Mouse (Mus musculus): ENCODE measurements around the gene Myh9. TPM values are rescaled to one million over a fixed set of nuclear protein-coding genes. Genes with fewer than 3 reads are reported as not detected.
A peak's percentile ranks its signal among the peaks of the same experiment; 100 is the strongest.

Gene Myh9
- polyA plus RNA-seq, 1 experiment from 2014 or later = 59.3 TPM

DNA sequence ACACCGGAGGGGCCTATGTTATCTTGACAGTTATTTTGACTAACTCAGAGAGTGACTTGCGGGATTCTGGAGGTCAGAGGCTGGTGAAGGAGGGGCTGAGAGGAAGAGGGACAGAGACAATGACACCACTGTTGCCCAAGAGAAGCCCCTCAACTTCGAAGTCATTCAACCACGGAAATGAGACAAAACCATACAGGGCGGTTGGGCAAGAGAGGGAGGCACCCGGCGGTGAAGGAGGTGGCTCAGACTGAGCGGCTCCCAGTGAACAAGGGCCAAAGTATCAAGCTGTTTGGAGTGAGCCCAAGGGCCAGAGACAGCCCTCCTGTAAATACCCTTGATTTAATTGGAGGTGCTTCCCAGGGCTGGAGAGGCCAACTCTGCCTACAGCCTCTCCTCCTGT lies 13.3 kb upstream of the Myh9 start:
- peak; percentile 51 for ATAC-seq
- Histone ChIP-seq H3K4me1 (ENCODE audit: insufficient read depth, low read depth, low read length) (peaks cover 15% of the 10 kb centered on the region; the same call in 1 of the 2 replicates), H3K36me3 (ENCODE audit: insufficient read depth, low read length) (no peaks in the 10 kb centered on the region), H3K9ac (replicated peaks; ENCODE audit: low read depth) (no peak overlapping the region), H3K9me3 (ENCODE audit: low read length) (no peaks in the 10 kb centered on the region), H3K4me2 (replicated peaks; ENCODE audit: low read depth, low read length) (no peak overlapping the region), H3K4me3 (ENCODE audit: low read depth, low read length) (no peak overlapping the region), H3K27me3 (replicated peaks; ENCODE audit: insufficient read depth, low read length) (no peaks in the 10 kb centered on the region), H3K27ac (ENCODE audit: low read length) (peak overlapping the region; percentile 58)
- peak; percentile 76 for DNase-seq (ENCODE audit: low spot score)
- TF ChIP-seq CTCF (IDR thresholded peaks at IDR 0.05) = no peak
- TF ChIP-seq EP300 (IDR thresholded peaks at IDR 0.05) = peak; percentile 47; the same call in 1 of the 2 replicates
- 24% methylated on average over 8 of the region's 8 CpGs for WGBS

DNA sequence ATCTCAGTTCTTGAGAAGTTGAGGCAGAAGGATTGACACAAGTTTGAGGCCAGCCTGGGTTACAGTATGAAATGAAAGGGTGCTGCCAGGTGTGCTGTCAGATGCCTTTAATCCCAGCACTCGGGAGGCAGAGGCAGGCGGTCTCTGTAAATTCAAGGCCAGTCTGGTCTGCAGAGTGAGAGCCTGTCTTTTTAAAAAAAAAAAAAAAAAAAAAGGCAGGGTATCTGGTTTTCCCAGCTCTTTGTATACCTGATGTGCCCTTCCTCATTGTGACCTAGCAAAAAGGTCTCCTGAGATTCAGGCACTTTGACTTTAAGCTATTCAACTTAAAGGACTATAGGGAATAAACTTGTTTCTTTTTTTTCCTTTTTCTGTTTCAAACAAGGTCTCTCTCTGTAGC lies 10.0 kb upstream of the Myh9 start:
- Histone ChIP-seq H3K4me3 (ENCODE audit: low read depth, low read length) (no peak overlapping the region), H3K27ac (ENCODE audit: low read length) (no peak overlapping the region), H3K4me1 (ENCODE audit: insufficient read depth, low read depth, low read length) (peaks cover 21% of the 10 kb centered on the region; the same call in 1 of the 2 replicates), H3K9me3 (ENCODE audit: low read length) (no peaks in the 10 kb centered on the region), H3K27me3 (replicated peaks; ENCODE audit: insufficient read depth, low read length) (no peaks in the 10 kb centered on the region), H3K36me3 (ENCODE audit: insufficient read depth, low read length) (no peaks in the 10 kb centered on the region), H3K9ac (replicated peaks; ENCODE audit: low read depth) (no peak overlapping the region), H3K4me2 (replicated peaks; ENCODE audit: low read depth, low read length) (no peak overlapping the region)
- DNase-seq (ENCODE audit: low spot score) = no peak
- TF ChIP-seq EP300 (IDR thresholded peaks at IDR 0.05) (no peak), CTCF (IDR thresholded peaks at IDR 0.05) (no peak)
- no peak for ATAC-seq
- WGBS = 85% methylated on average over 2 of the region's 2 CpGs

- no peaks in the 10 kb centered on the region for H3K27me3 ChIP-seq (replicated peaks; ENCODE audit: insufficient read depth, low read length)
- 0 out of 2 replicates have a peak, but pooled peaks have one; percentile 24 for ATAC-seq
- 14% methylated on average over 3 of the region's 3 CpGs for WGBS
These were observed 9.2 kb upstream of the Myh9 start for GRCm38 (mm10) chr15:77851136-77851535.

DNA sequence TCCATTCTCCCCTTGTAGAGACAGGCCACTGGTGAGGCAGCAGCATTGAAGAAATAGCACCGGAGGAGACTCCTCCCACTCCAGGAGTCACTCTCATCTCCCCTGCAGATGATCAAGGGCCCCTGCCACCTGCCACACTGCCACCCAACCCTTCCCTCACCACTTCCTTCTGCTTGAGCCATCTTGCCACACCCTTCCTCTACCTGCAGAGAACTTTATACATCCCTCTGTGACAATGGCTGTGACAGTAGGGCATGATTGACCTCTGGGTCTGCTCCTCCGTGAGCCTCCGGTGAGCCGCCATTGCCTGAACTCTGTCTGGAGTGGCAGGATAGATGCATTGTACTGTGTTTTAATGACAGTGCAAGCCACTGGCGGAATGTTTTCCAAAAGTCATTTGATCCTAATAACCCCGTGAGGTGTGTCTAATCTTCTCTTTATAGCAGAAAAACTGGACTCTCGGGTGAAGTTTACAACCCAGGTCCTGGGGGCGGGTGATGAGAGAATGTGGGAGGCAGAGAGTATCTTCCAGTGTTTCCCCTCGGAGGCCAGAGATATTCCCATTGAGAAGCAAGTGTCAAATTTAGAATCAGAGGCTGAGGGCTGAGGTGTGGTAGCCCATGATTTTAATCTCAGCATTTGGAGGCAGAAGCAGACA lies 7.7 kb upstream of the Myh9 start:
- Histone ChIP-seq H3K9me3 (ENCODE audit: low read length) (no peaks in the 10 kb centered on the region), H3K27me3 (replicated peaks; ENCODE audit: insufficient read depth, low read length) (no peaks in the 10 kb centered on the region), H3K4me2 (replicated peaks; ENCODE audit: low read depth, low read length) (no peak overlapping the region), H3K36me3 (ENCODE audit: insufficient read depth, low read length) (no peaks in the 10 kb centered on the region), H3K9ac (replicated peaks; ENCODE audit: low read depth) (no peak overlapping the region), H3K4me3 (ENCODE audit: low read depth, low read length) (no peak overlapping the region), H3K27ac (ENCODE audit: low read length) (peak overlapping the region; percentile 81), H3K4me1 (ENCODE audit: insufficient read depth, low read depth, low read length) (peaks cover 10% of the 10 kb centered on the region; the same call in 1 of the 2 replicates)
- TF ChIP-seq CTCF (IDR thresholded peaks at IDR 0.05) (no peak), EP300 (IDR thresholded peaks at IDR 0.05) (no peak)
- no peak for DNase-seq (ENCODE audit: low spot score)
- no peak for ATAC-seq
- WGBS = 80% methylated on average over 9 of the region's 9 CpGs

More at GRCm38 (mm10) chr15:77851136-77851535, 9.2 kb upstream of the Myh9 start:
- peak; percentile 42 for DNase-seq (ENCODE audit: low spot score)
- no peaks in the 10 kb centered on the region for H3K9me3 ChIP-seq (ENCODE audit: low read length)
- H3K4me1 ChIP-seq (ENCODE audit: insufficient read depth, low read depth, low read length) = peaks cover 15% of the 10 kb centered on the region; the same call in 1 of the 2 replicates
- no peak overlapping the region for H3K4me3 ChIP-seq (ENCODE audit: low read depth, low read length)
- H3K36me3 ChIP-seq (ENCODE audit: insufficient read depth, low read length) = no peaks in the 10 kb centered on the region
- H3K9ac ChIP-seq (replicated peaks; ENCODE audit: low read depth) = no peak overlapping the region
- no peak for TF ChIP-seq EP300 (IDR thresholded peaks at IDR 0.05)
- TF ChIP-seq CTCF (IDR thresholded peaks at IDR 0.05) = no peak
- 0 out of 2 replicates have a peak overlapping the region, but pooled peaks have one; percentile 20 for H3K27ac ChIP-seq (ENCODE audit: low read length)
- no peak overlapping the region for H3K4me2 ChIP-seq (replicated peaks; ENCODE audit: low read depth, low read length)

DNA sequence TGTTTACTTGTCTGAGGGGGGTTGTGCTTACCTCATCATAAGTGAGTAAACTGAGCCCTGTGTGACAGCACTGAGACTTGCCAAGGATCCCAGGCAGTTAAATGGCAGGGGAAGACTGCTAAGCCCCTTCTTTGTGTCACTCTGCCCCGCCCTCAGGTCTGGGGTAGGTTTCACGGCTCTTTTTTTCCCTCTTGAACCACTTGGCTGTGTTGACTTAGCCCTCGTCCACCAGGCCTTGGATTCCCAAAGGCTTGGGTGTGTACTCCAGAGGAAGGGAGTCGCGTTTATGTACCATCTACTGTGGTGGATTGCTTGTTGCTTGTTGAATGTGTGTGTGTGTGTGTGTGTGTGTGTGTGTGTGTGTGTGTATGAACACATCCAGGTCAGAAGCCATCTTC lies 7.1 kb upstream of the Myh9 start:
- TF ChIP-seq EP300 (IDR thresholded peaks at IDR 0.05) (peak; percentile 32; the same call in 1 of the 2 replicates), CTCF (IDR thresholded peaks at IDR 0.05) (no peak)
- Histone ChIP-seq H3K4me3 (ENCODE audit: low read depth, low read length) (no peak overlapping the region), H3K9ac (replicated peaks; ENCODE audit: low read depth) (no peak overlapping the region), H3K36me3 (ENCODE audit: insufficient read depth, low read length) (no peaks in the 10 kb centered on the region), H3K4me1 (ENCODE audit: insufficient read depth, low read depth, low read length) (peaks cover 10% of the 10 kb centered on the region; the same call in 1 of the 2 replicates), H3K4me2 (replicated peaks; ENCODE audit: low read depth, low read length) (0 out of 2 replicates have a peak overlapping the region, but pooled peaks have one; percentile 14), H3K27ac (ENCODE audit: low read length) (peak overlapping the region; percentile 81), H3K27me3 (replicated peaks; ENCODE audit: insufficient read depth, low read length) (no peaks in the 10 kb centered on the region), H3K9me3 (ENCODE audit: low read length) (no peaks in the 10 kb centered on the region)
- peak; percentile 80 for DNase-seq (ENCODE audit: low spot score)
- ATAC-seq = peak; percentile 85
- WGBS = 43% methylated on average over 5 of the region's 5 CpGs

DNA sequence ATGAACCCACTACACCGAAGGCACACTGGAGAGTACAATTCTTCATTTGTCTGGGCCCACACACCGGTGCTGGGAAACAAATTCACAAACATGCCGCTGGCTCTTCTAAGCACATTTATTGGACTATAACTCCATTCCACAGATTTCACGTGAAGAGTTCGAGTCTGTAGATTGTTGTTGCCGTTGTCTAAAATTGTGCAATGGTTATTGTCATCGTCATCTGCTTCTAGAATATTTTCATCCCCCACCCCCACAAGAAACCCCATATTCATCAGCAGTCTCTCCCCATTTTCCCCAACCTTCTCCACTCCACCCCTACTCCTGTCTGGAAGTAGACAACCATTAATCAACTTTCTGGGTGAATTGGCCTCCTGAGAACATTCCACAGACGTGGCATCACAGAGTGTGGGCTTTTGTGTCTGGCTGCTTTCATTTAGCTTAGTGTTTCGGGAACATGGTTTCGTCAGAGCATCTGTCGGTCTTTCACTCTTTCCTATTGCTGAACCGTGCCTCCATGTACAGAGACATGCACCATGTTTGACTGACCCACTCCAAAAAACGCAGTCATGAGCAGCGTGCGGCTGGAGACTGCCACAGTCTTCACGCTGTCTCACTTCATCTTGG lies 6.6 kb upstream of the Myh9 start:
- Histone ChIP-seq H3K9ac (replicated peaks; ENCODE audit: low read depth) (no peak overlapping the region), H3K27ac (ENCODE audit: low read length) (peak overlapping the region; percentile 81), H3K36me3 (ENCODE audit: insufficient read depth, low read length) (no peaks in the 10 kb centered on the region), H3K4me3 (ENCODE audit: low read depth, low read length) (no peak overlapping the region), H3K27me3 (replicated peaks; ENCODE audit: insufficient read depth, low read length) (no peaks in the 10 kb centered on the region), H3K4me1 (ENCODE audit: insufficient read depth, low read depth, low read length) (peaks cover 10% of the 10 kb centered on the region; the same call in 1 of the 2 replicates), H3K4me2 (replicated peaks; ENCODE audit: low read depth, low read length) (0 out of 2 replicates have a peak overlapping the region, but pooled peaks have one; percentile 14), H3K9me3 (ENCODE audit: low read length) (no peaks in the 10 kb centered on the region)
- TF ChIP-seq EP300 (IDR thresholded peaks at IDR 0.05) (peak; percentile 49; the same call in 1 of the 2 replicates), CTCF (IDR thresholded peaks at IDR 0.05) (no peak)
- WGBS = 53% methylated on average over 16 of the region's 16 CpGs
- ATAC-seq (peak; percentile 64), DNase-seq (ENCODE audit: low spot score) (peak; percentile 64)

Data from lung, postnatal 0 days (tissue).